Mouse (Mus musculus) ES-E14 (cell line): ENCODE data around the gene Acta2.

Experiments used
- HCFC1 ChIP-seq: IDR thresholded peaks from 2 replicates; pipeline ENCODE4 v1.6.1; 2012; ENCODE audit warnings: low read length, inconsistent platforms, borderline replicate concordance; ENCODE audit not compliant: insufficient read depth
- MAFK ChIP-seq: IDR thresholded peaks from 2 replicates; pipeline ENCODE4 v1.6.1; 2014; ENCODE audit warnings: mild to moderate bottlenecking, low read depth, low read length, inconsistent platforms; ENCODE audit not compliant: insufficient read depth
- ZC3H11A ChIP-seq: IDR thresholded peaks from 2 replicates; pipeline ENCODE4 v1.6.1; 2012; ENCODE audit warnings: low read depth, mild to moderate bottlenecking, inconsistent platforms, low read length, borderline replicate concordance
- ZNF384 ChIP-seq: IDR thresholded peaks from 2 replicates; pipeline ENCODE4 v1.6.1; 2012; ENCODE audit warnings: low read depth, low read length, inconsistent platforms

GRCm38 (mm10) chr19:34284826-34285225 is 29.4 kb upstream of the Acta2 start:
- TF ChIP-seq HCFC1 = no peak
- no peak for TF ChIP-seq MAFK
- TF ChIP-seq ZNF384 = no peak
- no peak for TF ChIP-seq ZC3H11A
